Mouse (Mus musculus) kidney, embryonic 15.5 days (tissue): ENCODE measurements around the gene Capn12. TPM values are rescaled to one million over a fixed set of nuclear protein-coding genes. Genes with fewer than 3 reads are reported as not detected.

Experiments
- ATAC-seq: fragments of 200-750 bp; cut with Nextera tagmentation; replicated peaks from 2 replicates; pipeline ENCODE4 v1.8.0; 2017; ENCODE audit warnings: moderate TSS enrichment; ENCODE audit not compliant: low FRiP score
- H3K27ac ChIP-seq: fragments of 300-500 bp; sonication (generic); 2 replicates; pipeline ENCODE4 v1.5.1; 2015; ENCODE audit warnings: mild to moderate bottlenecking, inconsistent platforms
- H3K27me3 ChIP-seq: fragments of 300-500 bp; sonication (generic); 2 replicates; pipeline ENCODE4 v1.6.1; 2015; ENCODE audit warnings: inconsistent platforms
- H3K36me3 ChIP-seq: fragments of 300-500 bp; sonication (generic); 2 replicates; pipeline ENCODE4 v1.6.1; 2015; ENCODE audit warnings: inconsistent platforms
- H3K4me1 ChIP-seq: fragments of 300-500 bp; sonication (generic); 2 replicates; pipeline ENCODE4 v1.6.1; 2015; ENCODE audit warnings: inconsistent platforms
- H3K4me2 ChIP-seq: fragments of 300-500 bp; sonication (generic); 2 replicates; pipeline ENCODE4 v1.6.1; 2015; ENCODE audit warnings: moderate library complexity, mild to moderate bottlenecking, inconsistent platforms
- H3K4me3 ChIP-seq: fragments of 300-500 bp; sonication (generic); replicated peaks from 2 replicates; pipeline ENCODE4 v1.5.1; 2015; ENCODE audit warnings: mild to moderate bottlenecking, inconsistent platforms
- H3K9ac ChIP-seq: fragments of 300-500 bp; sonication (generic); 2 replicates; pipeline ENCODE4 v1.6.1; 2015; ENCODE audit warnings: mild to moderate bottlenecking, inconsistent platforms
- H3K9me3 ChIP-seq: fragments of 300-500 bp; sonication (generic); replicated peaks from 2 replicates; pipeline ENCODE4 v1.6.1; 2016; ENCODE audit warnings: inconsistent platforms
- WGBS: fragments of 180-500 bp; shearing (Covaris S2); methylation state at CpG from one replicate; pipeline ENCODE4 v1.1.7; 2015; ENCODE audit warnings: mixed read lengths; 5-methylcytosine and 5-hydroxymethylcytosine counted together
- polyA plus RNA-seq: library from polyadenylated mRNA; unstranded; fragments of >200 nt; fragmentation: Nextera tagmentation; extraction: Ambion mirVana; gene quantifications from 2 replicates; pipeline ENCODE4 v1.2.1, GENCODE M21; 2015

The Capn12 gene
- polyA plus RNA-seq, 1 experiment from 2014 or later = 0.64 TPM

- H3K9me3 ChIP-seq = no peaks in the 10 kb centered on the region
- peak overlapping the region; percentile 86 for H3K27ac ChIP-seq
- H3K4me2 ChIP-seq = no peak overlapping the region
- peaks cover 90% of the 10 kb centered on the region for H3K4me1 ChIP-seq
- WGBS = 49% methylated on average over 7 of the region's 7 CpGs
- no peak overlapping the region for H3K4me3 ChIP-seq
- H3K9ac ChIP-seq = peak overlapping the region; percentile 32; the same call in 1 of the 2 replicates
- peaks cover 9% of the 10 kb centered on the region; the same call in 1 of the 2 replicates for H3K36me3 ChIP-seq
- no peaks in the 10 kb centered on the region for H3K27me3 ChIP-seq
- 0 out of 2 replicates have a peak, but pooled peaks have one; percentile 46 for ATAC-seq
These were observed 58.4 kb downstream of the Capn12 start for GRCm38 (mm10) chr7:28939418-28940183.

- Histone ChIP-seq H3K27ac (peak overlapping the region; percentile 86), H3K4me3 (no peak overlapping the region), H3K4me2 (no peak overlapping the region), H3K9ac (peak overlapping the region; percentile 22; the same call in 1 of the 2 replicates), H3K4me1 (peaks cover 94% of the 10 kb centered on the region), H3K27me3 (no peaks in the 10 kb centered on the region), H3K9me3 (no peaks in the 10 kb centered on the region), H3K36me3 (peaks cover 9% of the 10 kb centered on the region; the same call in 1 of the 2 replicates)
- 64% methylated on average over 4 of the region's 4 CpGs for WGBS
- ATAC-seq = no peak
These were observed 59.9 kb downstream of the Capn12 start for GRCm38 (mm10) chr7:28941129-28941528.

- Histone ChIP-seq H3K4me2 (no peak overlapping the region), H3K4me1 (peaks cover 94% of the 10 kb centered on the region), H3K9me3 (no peaks in the 10 kb centered on the region), H3K27ac (peak overlapping the region; percentile 86), H3K4me3 (no peak overlapping the region), H3K27me3 (no peaks in the 10 kb centered on the region), H3K9ac (no peak overlapping the region), H3K36me3 (peaks cover 9% of the 10 kb centered on the region; the same call in 1 of the 2 replicates)
- 51% methylated on average over 4 of the region's 4 CpGs for WGBS
- no peak for ATAC-seq
These were observed 60.3 kb downstream of the Capn12 start for GRCm38 (mm10) chr7:28941542-28941941.

Other genes with a start within 250 kb of the Capn12 start
- gene Fbxo27, start 188.6 kb upstream of the Capn12 start, polyA plus RNA-seq = 5.4 and 9.1 TPM in 2 replicates
- gene Fbxo17, start 164.6 kb upstream of the Capn12 start, polyA plus RNA-seq = 8.2 and 9.2 TPM in 2 replicates
- 144 and 152 TPM in 2 replicates for gene Mrps12, start 139.6 kb upstream of the Capn12 start, polyA plus RNA-seq
- 30.0 and 30.8 TPM in 2 replicates for gene Sars2, start 139.4 kb upstream of the Capn12 start, polyA plus RNA-seq
- not detected in 2 replicates for gene Ccer2, start 125.2 kb upstream of the Capn12 start, polyA plus RNA-seq
- gene Sirt2, start 114.7 kb upstream of the Capn12 start, polyA plus RNA-seq = 57.2 and 67.6 TPM in 2 replicates
- gene Nfkbib, start 113.9 kb upstream of the Capn12 start, polyA plus RNA-seq = 41.6 and 45.2 TPM in 2 replicates
- 6.2 and 7.4 TPM in 2 replicates for gene Rinl, start 92.5 kb upstream of the Capn12 start, polyA plus RNA-seq
- 264 and 265 TPM in 2 replicates for gene Hnrnpl, start 72.9 kb upstream of the Capn12 start, polyA plus RNA-seq
- gene Ech1, start 56.2 kb upstream of the Capn12 start, polyA plus RNA-seq = 154 and 164 TPM in 2 replicates
- 12.0 and 32.1 TPM in 2 replicates for gene Lgals4, start 47.6 kb upstream of the Capn12 start, polyA plus RNA-seq
- 1.9 and 3.1 TPM in 2 replicates for gene Lgals7, start 17.6 kb upstream of the Capn12 start, polyA plus RNA-seq
- gene Actn4, start 80.9 kb downstream of the Capn12 start, polyA plus RNA-seq = 288 and 312 TPM in 2 replicates
- 401 and 402 TPM in 2 replicates for gene Eif3k, start 100.4 kb downstream of the Capn12 start, polyA plus RNA-seq
- gene Map4k1, start 100.6 kb downstream of the Capn12 start, polyA plus RNA-seq = 9.0 and 9.6 TPM in 2 replicates
- 1.6 and 1.8 TPM in 2 replicates for gene Ryr1, start 243.8 kb downstream of the Capn12 start, polyA plus RNA-seq